Mouse (Mus musculus): Measurements from ENCODE around the gene Fam209.

- TF ChIP-seq CTCF (IDR thresholded peaks at IDR 0.05; ENCODE audit: borderline replicate concordance, extremely low read depth, insufficient read depth, insufficient read length) = no peak
- TF ChIP-seq POLR2A (IDR thresholded peaks at IDR 0.05; ENCODE audit: borderline replicate concordance, extremely low read depth, insufficient read depth, insufficient read length, poor library complexity, severe bottlenecking) = no peak
Observed at GRCm38 (mm10) chr2:172450640-172451039, 21.7 kb upstream of the Fam209 start.

All from brain, embryonic 14.5 days (tissue).